23 mouse cellular contexts compared by ENCODE assay signal in the genomic region with DNA sequence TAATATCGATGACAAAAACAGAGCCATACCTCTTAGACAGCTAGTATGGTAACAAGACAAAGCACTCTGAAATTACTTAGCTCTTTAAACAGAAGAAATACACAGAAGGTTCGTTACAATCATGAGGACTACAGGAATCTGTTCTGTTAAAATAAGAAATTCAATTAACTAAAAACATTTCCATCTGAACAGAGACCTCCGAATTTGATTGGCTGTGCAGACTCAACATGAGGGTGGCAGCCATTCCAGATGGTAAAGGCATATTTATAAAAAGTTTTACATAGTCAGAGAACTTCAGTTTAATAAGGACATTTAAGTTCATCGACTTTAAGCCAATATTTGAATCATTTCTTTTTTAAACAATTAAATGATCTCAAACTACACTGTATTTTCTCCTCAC.
DNase-seq lines count a peak whose midpoint lies in the region; ATAC-seq and TF ChIP-seq lines count a peak whose summit lies in the region.
"Had no signal": no experiment of that assay in that cellular context is flagged by ENCODE, and none has a peak within 500 bp of the region (broad histone marks: within the 10 kb centered on the region; RNA-seq: fewer than 3 reads in every experiment).

No protein-coding gene starts in this region.

- no peak overlapping the region for H3K9ac ChIP-seq in forebrain, postnatal 0 days
- H3K9ac ChIP-seq in forebrain, embryonic 11.5 days (ENCODE audit: low read length): no peak overlapping the region
- H3K9ac ChIP-seq: heart, embryonic 12.5 days; heart, embryonic 15.5 days; hindbrain, embryonic 14.5 days had no signal

- H3K4me1 ChIP-seq in forebrain, postnatal 0 days (ENCODE audit: insufficient read depth): 0 out of 2 replicates have a peak, but pooled peaks cover 2% of the 10 kb centered on the region
- no peaks in the 10 kb centered on the region for H3K4me1 ChIP-seq in forebrain, embryonic 11.5 days (replicated peaks; ENCODE audit: control insufficient read depth, insufficient read depth, low read length)
- H3K4me1 ChIP-seq: heart, embryonic 12.5 days; heart, embryonic 15.5 days had no signal

- H3K9me3 ChIP-seq in forebrain, postnatal 0 days (ENCODE audit: low read length): no peaks in the 10 kb centered on the region
- no peaks in the 10 kb centered on the region for H3K9me3 ChIP-seq in forebrain, embryonic 11.5 days (ENCODE audit: control insufficient read depth, low read length)
- H3K9me3 ChIP-seq: forebrain, embryonic 10.5 days; heart, embryonic 12.5 days; heart, embryonic 15.5 days had no signal

- WGBS in forebrain, postnatal 0 days: 51% methylated on average over 4 of the region's 4 CpGs
- WGBS in forebrain, embryonic 11.5 days: 85% methylated on average over 4 of the region's 4 CpGs

- peak; percentile 73; the same call in 1 of the 2 replicates for ATAC-seq in forebrain, postnatal 0 days
- ATAC-seq in forebrain, embryonic 11.5 days (replicated peaks; ENCODE audit: low FRiP score): no peak
- ATAC-seq: CD4-positive, CD25-positive, alpha-beta regulatory T cell, adult 4 months; hindbrain, postnatal 0 days; inflammation-experienced regulatory T-cells, adult 6 months; intestine, embryonic 16.5 days had no signal

- no peak for TF ChIP-seq POLR2A in brain, embryonic 14.5 days (IDR thresholded peaks at IDR 0.05; ENCODE audit: borderline replicate concordance, extremely low read depth, insufficient read depth, insufficient read length, poor library complexity, severe bottlenecking)

- no peak for TF ChIP-seq CTCF in forebrain, postnatal 0 days (IDR thresholded peaks at IDR 0.05; ENCODE audit: low read depth)
- TF ChIP-seq CTCF in brain, embryonic 14.5 days (IDR thresholded peaks at IDR 0.05; ENCODE audit: borderline replicate concordance, extremely low read depth, insufficient read depth, insufficient read length): no peak

- H3K27me3 ChIP-seq in forebrain, postnatal 0 days (ENCODE audit: insufficient read depth, low read length): no peaks in the 10 kb centered on the region
- no peaks in the 10 kb centered on the region for H3K27me3 ChIP-seq in forebrain, embryonic 11.5 days (ENCODE audit: control insufficient read depth, insufficient read depth, low read length)
- H3K27me3 ChIP-seq: heart, embryonic 12.5 days; heart, embryonic 15.5 days had no signal

- H3K4me3 ChIP-seq in forebrain, postnatal 0 days (ENCODE audit: low read depth, low read length): no peak overlapping the region
- no peak overlapping the region for H3K4me3 ChIP-seq in forebrain, embryonic 11.5 days (ENCODE audit: low read depth, low read length)
- H3K4me3 ChIP-seq: forebrain, embryonic 10.5 days; heart, embryonic 12.5 days; heart, embryonic 15.5 days had no signal

- 0 out of 2 replicates have a peak overlapping the region, but pooled peaks have one; percentile 16 for H3K27ac ChIP-seq in forebrain, postnatal 0 days (ENCODE audit: low read depth, low read length)
- H3K27ac ChIP-seq in forebrain, embryonic 11.5 days (ENCODE audit: low read depth, low read length): no peak overlapping the region
- H3K27ac ChIP-seq: forebrain, embryonic 10.5 days; heart, embryonic 15.5 days; hindbrain, embryonic 14.5 days; hindbrain, postnatal 0 days had no signal

- H3K4me2 ChIP-seq in forebrain, postnatal 0 days (ENCODE audit: low read depth): no peak overlapping the region
- H3K4me2 ChIP-seq in forebrain, embryonic 11.5 days (ENCODE audit: low read depth, low read length, severe bottlenecking): no peak overlapping the region
- H3K4me2 ChIP-seq: heart, embryonic 12.5 days; heart, embryonic 15.5 days; hindbrain, embryonic 14.5 days had no signal

- DNase-seq in forebrain, postnatal 0 days: peak; percentile 53
- no peak for DNase-seq in forebrain, embryonic 11.5 days (ENCODE audit: low spot score)
- peak; percentile 17 for DNase-seq in layer of hippocampus, adult 9-10 months (ENCODE audit: low spot score)
- no peak for DNase-seq in layer of hippocampus, adult 11-12 months (ENCODE audit: low spot score)
- peak; percentile 34 for DNase-seq in brain, embryonic 14.5 days (ENCODE audit: low read depth)
- DNase-seq in heart, postnatal 4 days: no peak
- DNase-seq: adrenal gland, adult 2 months; adrenal gland, postnatal 14 days; cerebellum, adult 18-20 months; cerebellum, adult 9-10 months; cerebellum, postnatal 14 days; gastrocnemius, postnatal 25 days; heart, adult 18-20 months; heart, postnatal 10 days; heart, postnatal 36 days had no signal

- no peaks in the 10 kb centered on the region for H3K36me3 ChIP-seq in forebrain, postnatal 0 days (ENCODE audit: insufficient read depth)
- H3K36me3 ChIP-seq in forebrain, embryonic 11.5 days (ENCODE audit: control insufficient read depth, insufficient read depth, low read length): no peaks in the 10 kb centered on the region
- H3K36me3 ChIP-seq: forebrain, embryonic 10.5 days; heart, embryonic 12.5 days; heart, embryonic 15.5 days had no signal

Comparison
In these comparisons a context has a peak if more than half of its experiments do, and no peak if none do; other contexts are left out.
1. DNase-seq: peak in forebrain, postnatal 0 days (single experiment), layer of hippocampus, adult 9-10 months (single experiment) and brain, embryonic 14.5 days (single experiment); none in forebrain, embryonic 11.5 days (single experiment), layer of hippocampus, adult 11-12 months (single experiment) and heart, postnatal 4 days (single experiment).